Mouse (Mus musculus) mature B cell (primary cell): ENCODE results near the gene Degs2.
"Not testable (repeated sequence)": the region's sequence is repeated elsewhere in the genome, so short reads cannot be mapped to it uniquely, and the experiment has no call there.

ENCODE experiments used
- in situ Hi-C: fragments of 300-500 bp; cut with MboI; formaldehyde crosslinking; loops from 2 replicates; pipeline ENCODE4 v1.14.3; 2019

Gene Degs2

DNA sequence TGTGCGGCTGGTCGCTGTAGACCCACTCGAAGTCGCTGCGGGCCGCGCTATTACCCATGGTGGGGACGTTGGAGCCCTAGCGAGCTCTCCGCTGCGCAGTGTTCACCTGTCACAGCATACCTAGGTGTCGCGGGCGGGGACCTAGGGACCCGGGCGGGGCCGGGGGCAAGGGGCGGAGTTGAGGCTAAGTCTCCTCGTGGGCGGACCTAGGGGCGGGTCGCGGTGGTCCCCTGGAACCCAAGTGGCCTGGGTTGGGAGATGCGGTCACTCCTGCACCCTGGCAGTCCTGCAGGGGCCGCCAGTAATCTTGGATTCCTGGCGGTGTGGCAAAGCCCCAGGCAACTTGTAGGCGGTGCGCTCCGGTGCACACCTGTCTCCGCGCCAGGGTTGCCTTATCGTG, at the start of gene Degs2:
Gene Degs2 (minus strand): TSS at position 131 of the 400 bp plus-strand sequence.
- in situ Hi-C loops: no loop called here

DNA sequence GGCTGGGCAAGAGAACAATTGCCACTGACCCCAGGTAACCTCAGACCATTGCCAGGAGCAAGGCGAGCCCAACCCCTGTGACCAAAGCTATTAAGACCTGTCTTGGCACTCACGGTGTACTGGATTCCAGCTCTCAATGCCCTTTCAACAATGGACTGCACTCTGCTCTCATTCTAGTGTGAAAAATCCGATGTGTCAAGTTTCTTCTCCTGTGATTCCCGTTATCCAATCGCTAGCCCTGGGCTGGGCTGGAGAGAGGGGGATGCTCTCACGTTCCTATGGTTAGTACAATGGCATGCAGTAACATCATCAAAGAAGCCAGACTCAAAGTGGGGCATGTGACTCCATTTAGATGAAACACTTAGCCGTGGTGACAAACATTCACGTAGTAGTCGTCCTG, 49.7 kb upstream of the Degs2 start:
- in situ Hi-C loops: no loop called here

DNA sequence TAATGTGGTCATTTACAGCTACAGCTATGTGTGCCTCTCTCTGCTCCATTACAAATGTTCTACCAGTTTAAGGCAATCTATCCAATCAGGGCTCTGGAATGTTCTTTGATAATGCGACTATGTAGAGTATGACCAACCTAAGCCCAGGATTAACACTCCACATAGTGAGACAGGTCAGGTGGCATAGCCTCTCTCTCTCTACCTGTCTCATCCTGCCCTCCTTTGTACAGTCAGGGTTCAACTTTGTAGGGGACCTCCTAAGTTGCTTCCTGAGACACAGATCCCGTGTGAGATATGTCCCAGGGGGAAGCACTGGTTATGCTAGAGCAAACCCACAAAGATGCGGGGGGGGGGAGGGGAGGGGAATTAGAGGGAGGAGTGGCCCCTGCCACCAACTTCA, 48.1 kb upstream of the Degs2 start:
- in situ Hi-C loops: no loop called here

DNA sequence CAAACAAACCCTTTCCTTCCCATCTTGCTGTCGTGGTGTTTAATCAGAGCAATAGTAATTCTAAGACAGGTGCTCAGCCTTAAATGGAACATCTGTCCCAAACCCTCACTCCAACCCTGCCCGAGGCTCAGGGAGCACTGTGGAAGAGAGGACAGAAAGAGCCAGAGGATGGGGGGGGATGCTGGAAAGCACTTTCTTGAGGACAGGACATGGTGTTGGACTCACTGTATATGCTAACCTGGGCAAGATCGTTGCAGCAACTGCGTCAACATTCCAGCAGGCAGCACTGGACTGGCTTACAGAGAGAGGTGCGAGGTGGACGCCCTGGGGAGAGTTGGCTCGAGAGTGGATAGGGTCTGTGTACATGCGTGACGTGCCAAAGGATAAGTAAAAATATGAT, 47.3 kb upstream of the Degs2 start:
- in situ Hi-C loops: no loop called here

DNA sequence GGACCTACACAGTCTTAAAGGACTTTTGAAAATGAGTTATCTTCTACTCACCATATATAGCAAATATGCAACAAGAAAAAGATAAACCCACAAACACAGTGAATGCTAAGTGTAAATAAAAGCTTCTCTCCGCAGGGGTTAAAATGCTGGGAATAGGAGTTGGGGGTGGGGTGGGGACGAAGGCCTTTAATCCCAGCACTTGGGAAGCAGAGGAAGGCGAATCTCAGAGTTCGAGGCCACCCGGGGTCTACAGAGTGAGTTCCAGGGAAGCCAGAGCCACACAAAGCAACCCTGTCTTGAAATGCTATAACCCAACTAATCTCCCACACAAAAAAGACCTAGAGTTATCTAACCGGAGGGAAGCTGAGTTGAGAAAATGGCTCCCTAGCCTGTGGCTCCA, 46.9 kb upstream of the Degs2 start:
- in situ Hi-C loops: no loop called here

DNA sequence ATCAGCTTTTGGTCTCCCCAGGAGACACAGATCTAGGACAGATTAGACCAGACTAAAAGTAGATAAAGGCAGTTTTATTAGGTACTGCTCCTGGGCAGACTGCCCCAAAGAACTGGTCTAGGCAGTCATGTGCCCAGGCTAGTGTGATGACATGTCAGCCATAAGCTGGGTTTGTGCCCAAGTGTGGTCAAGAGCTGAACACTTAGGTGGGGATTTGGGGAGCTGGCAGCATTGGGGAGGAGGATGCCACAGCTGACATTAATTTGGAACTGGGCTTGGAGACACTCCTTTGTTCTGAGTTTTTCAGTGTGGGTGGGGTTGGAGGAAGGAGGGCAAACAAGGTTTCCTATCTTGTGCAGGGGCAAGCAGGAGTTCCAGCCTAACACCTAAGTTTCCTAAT, 43.9 kb upstream of the Degs2 start:
- in situ Hi-C loops: no loop called here

DNA sequence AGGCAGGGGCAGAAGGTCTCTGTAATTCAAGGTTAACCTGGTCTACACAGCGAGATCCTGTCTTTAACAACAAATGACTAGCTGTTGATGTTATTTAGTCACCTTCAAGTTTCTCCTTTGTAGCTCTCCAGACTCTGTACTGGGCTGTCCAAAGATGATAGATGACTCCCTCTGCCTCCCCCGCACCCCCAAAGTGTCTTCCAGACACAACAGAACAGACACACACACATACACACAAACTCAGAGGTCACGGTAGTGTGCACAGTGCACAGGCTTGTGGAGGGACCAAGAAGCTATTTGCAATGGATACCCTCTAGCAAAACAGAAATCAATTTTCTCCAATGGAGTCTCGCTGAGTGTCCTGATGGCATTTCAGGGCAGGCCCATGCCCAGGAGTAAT, 40.1 kb upstream of the Degs2 start:
- in situ Hi-C loops: no loop called here

DNA sequence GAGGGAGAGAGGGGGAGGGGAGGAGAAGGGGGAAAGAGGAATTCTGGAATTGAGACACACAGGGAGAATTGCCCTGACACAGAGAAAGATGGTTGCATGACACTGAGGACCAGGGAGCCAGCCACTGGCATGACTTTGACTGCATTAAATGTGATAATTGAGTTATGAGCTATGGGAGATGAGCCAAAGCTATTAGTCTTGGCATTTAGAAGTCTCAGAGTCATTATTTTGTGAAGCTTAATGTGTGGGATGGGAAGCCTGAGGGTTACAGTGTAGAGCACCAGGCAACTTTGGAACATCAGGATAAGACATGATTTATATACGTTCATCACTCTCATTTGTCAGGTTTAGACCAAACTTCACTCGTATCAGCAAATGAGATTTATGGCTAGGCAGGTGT, 39.4 kb upstream of the Degs2 start:
- in situ Hi-C loops: no loop called here

DNA sequence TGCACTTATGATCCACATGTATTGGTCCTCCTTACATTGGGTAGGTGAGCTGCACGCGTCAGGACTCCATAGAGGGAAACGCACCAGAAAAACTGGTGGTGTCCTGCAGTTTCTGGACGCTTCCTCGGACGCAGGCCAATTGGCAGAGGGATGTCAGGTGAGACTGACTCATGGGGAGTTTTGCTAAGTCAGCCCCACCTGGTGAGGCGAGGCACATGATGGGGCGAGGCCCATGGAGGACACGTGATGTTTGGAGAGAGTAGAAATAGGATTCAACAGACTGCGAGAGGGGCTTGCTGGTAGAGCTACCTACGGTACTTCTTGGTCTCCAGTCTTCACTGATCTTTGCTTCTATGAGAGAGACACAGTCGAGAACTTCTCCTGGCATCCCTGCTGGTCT, 36.6 kb upstream of the Degs2 start:
- in situ Hi-C loops: no loop called here

DNA sequence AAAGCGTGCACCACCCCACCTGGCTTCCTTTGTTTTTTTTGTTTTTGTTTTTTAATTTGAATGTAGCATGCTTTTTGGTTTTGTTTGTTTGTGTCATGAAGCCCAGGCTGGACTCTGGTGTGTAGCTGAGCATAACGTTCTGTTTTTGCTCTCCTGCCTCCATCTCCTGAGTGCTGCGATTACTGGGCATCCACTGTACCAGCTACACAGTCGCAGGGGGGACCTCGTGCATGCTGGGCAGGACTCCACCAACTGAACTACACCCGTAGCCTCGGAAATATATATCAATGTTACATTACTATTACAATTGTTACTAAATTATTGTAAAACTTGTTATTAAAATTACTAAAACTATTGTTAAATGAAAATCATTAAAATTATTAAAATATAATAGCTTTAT, 35.7 kb upstream of the Degs2 start:
- in situ Hi-C loops: no loop called here

DNA sequence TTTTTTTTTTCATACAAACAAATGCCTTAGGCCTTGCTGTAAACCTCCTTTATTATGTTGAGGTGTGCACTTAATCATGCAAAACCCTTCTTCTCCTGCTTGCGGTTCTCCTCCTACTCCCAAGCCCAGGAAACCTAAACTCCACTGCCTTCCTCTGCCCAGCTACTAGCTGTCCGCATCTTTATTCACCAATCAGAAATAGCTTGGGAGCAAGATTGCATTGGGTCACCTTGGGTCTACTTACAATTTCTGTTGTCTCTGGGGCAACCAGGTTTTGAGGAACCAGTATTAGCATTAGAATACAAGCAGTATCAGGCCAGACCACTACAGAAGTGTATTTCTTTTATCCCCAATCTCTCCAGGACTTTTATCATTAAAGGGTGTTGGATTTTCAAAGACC, 32.3 kb upstream of the Degs2 start:
- in situ Hi-C loops: no loop called here

DNA sequence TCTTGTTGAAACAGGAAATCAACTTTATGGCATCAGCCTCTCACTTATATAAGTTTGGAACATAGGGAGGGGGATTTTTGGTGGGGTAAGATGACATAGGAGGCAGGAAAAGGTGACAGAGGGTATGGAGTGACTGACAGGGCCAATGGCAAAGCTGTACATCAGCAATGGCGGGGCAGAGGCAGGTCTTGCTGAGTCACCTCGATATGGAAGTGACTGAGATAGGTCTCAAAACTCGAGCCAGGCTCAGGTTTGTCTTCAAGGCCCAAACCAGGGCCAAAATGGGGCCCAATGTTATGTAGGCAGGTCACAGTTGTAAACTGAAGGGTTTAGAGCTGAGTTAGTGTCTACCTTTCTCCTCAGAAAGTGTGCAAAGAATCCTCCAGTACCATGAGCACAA, 21.7 kb upstream of the Degs2 start:
- in situ Hi-C loops: no loop called here

DNA sequence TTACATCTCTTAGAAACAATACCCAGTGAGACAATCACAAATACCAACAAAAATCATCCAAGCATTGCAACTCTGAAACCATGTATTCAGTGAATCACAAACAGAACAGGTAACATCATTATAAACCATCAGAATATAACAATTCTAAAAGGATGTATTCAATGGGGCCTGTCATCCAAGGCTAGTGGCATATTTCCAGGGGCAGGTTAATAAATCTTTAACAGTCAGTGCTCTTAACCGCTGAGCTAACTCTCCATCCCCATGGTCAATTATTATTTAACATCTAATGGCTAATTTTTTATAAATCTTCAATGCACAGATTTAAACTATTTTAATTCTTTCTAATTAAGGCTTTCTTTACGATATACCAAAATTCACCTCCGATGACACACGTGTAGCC, 20.3 kb upstream of the Degs2 start:
- in situ Hi-C loops: no loop called here

DNA sequence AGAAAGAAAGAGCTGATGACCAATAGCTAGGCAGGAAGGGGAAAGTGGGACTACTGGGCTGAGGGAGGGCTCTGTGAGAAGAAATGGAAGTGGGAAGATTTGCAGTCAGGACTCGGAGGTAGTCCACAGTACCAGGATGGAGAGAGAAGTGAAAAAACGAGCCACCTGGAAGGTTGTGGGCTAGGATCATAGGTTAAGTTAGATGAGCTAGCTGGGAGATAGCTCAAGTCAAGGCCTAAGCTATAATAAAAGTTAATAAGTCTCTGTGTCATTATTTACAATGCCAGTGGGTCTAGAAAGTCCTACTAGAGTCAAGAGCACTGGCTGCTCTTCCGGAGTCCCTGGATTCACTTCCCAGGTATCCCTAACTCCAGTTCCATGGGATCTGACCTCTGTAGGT, 16.4 kb upstream of the Degs2 start:
- in situ Hi-C loops: no loop called here

DNA sequence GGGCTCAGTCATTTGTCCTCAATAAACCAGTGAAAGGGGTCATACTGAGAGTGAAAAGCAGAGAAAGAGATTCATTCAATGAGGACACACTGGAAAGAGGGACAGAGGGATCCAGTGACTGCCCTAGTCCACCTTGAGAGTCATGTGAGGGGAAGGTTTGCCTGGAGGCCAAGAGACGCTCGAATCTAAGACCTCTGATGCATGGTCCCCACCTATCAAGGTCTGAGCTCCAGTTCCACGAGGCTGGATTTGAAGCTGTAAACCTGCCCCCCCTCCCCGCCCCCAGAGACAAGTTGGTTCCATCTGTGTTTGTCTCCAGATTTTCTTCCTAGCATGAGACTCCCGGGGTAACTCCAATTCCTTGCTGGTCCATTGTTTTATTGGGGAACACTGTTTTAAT, 13.7 kb upstream of the Degs2 start:
- in situ Hi-C loops: no loop called here

DNA sequence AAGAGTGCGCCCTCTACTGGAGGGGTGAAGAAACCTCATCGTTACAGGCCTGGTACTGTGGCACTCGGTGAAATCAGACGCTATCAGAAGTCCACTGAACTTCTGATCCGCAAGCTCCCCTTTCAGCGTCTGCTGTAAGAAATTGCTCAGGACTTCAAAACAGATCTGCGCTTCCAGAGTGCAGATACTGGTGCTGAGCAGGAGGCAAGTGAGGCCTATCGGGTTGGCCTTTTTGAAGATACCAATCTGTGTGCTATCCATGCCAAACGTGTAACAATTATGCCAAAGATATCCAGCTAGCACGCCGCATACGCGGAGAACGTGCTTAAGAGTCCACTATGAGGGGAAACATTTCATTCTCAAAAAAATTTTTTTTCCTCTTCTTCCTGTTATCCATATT, 11.9 kb upstream of the Degs2 start:
- in situ Hi-C loops: not testable (repeated sequence)

DNA sequence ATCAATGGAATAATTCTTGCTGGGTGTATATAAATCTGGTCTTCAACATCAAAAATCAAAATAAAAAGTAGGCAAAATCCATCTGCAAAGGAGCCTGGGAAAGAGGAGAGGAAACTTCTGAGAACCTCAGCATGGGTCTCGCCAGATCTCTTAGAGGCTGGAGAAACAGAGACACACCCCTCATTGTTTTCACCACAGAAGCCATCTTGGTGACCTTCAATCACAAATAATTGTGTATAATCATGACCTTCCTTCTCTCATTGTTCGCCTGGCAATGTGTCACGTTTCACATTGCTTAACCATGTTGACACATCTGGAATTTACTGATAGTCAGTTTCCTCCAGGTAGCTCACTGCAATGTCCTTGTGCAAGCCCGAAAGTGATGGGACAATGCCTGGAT, 10.4 kb upstream of the Degs2 start:
- in situ Hi-C loops: no loop called here

DNA sequence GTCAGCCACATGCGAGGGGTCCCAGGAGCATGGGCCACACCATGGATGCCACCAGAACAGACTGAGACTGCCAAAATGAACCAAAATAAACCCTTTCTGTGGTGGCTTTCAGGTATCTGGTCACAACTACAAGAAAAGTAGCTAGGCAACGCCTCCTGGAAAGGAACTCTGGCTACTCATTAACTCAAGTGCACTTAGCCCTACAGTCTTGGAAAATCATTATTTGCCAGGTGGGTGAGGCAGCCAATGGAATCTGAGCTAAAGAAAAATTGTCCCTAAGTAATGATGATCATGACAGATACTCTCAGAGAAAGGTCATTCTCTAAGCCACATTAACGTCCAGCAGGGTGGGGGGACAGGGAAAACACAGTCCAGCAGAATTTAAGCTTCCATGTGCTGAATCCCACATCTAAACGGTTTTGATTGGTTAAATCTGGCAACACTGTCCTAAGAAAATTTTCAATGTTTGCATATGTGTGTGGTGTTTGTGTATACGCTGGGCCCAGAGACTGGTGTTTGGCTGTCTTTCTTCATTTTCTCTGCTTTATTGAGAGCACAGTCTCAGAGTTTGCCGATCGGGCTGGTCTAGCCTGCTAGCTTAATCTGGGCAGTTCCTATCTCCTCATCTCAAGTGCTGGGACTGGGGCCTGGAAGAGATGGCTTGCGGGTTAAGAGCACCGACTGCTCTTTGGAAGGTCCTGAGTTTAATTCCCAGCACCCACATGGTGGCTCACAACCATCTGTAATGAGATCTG, 8.9 kb upstream of the Degs2 start:
- in situ Hi-C loops: no loop called here

DNA sequence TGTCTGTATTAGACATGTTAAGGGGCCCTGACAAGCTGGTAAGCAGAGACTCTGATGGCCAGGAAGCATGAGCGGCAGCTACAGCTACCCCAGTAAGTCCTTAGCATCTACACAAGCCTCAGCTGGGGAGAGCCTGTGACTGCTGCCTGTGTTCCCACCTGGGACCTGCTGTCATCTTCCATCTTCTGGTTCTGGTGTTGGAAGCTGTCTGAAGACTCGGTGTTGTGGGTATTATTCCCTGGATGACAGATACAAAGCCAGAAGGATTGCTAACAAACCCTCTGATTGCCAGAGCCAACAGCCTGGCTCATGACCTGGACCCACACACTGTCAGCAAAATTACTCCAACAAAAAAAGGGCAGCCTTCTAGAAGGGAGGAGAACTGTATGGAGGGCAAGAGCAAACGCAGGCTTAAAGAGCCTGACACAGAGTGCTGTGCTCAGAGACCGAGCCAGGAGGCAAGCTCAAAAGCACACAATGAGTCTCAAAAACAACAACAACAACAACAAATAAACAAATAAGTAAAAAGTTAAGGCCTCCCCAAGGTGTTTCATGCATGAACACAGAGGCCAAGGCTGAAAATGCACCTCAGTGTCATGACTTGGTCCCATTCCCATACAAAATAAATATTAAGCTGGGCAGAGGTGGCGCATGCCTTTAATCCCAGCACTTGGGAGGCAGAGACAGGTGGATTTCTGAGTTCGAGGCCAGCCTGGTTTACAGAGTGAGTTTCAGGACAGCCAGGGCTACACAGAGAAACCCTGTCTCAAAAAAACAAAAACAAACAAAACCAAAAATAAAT, 8.1 kb upstream of the Degs2 start:
- in situ Hi-C loops: no loop called here

DNA sequence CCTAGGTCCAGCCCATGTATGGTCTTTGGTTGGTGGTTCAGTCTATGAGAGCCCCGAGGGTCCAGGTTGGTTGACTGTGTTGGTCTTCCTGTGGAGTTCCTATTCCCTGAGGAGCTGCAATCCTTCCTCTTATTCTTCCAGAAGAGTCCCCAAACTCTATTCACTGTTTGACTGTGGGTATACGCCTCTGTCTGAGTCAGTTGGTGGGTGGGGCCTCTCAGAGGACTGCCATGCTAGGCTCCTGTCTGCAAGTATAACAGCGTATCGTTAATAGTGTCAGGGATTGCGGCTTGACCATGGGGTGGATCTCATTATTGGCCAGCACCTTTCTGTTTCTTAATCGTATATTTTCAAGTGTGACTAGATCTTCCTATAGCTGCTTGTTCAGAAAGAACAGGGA, 7.3 kb upstream of the Degs2 start:
- in situ Hi-C loops: no loop called here

DNA sequence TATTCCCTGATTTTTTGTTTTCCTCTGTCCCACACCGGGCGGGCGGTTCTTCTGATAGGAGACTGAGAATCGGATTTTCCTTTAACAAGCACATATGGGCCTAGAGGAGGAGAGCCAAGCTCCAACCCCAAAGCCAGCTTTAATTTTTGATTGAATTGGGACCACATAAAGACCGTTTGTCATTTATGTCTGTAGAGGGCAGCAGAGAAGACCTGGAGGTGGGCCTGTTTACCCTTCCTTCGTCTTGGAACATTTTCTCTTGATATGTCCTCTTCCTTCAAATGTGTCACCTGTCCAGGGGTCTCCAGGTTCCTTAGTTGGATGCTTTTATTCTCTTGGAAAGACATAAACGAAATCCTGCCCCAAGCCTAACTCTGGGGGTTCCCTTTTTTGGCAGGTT, 4.0 kb upstream of the Degs2 start:
- in situ Hi-C loops: no loop called here

DNA sequence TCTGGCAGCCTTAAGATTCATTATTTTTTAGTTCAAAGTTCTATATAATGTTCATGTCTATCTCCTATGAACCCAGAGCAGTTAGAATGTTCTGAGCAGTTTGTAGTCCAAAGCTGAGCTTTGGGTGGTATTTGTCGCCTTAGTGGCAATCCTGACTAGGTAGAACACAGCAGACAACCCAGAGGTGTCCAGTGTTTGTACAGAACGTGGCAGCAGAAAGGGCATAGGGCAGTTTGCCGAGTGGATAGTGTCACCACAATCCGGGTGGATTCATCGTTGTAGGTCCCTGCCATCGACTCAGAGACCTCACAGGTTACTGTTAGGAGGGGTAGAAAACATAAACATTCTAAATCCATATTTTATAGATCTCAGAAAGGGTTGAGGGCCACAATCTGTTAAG, 3.4 kb upstream of the Degs2 start:
- in situ Hi-C loops: no loop called here

DNA sequence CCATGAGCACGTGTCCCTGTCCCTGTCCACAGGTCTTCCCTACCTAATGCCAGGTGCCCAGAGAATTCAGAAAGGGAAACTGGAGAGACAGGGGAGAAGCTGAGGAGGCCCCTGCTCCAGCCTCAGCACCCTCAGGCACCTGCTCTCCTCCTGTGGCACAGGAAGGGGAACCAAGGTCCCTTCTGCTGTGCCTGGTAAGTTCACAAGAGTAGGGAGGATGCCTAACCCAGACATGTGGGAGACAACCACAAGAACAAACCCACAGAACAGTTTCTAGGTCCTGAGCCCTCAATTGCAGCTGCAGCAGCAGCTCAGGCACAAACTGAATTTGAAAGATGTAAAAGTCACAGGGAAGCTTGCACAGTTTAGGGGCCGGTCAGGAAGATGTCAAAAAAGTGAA, 894 bp downstream of the Degs2 start:
- in situ Hi-C loops: no loop called here

DNA sequence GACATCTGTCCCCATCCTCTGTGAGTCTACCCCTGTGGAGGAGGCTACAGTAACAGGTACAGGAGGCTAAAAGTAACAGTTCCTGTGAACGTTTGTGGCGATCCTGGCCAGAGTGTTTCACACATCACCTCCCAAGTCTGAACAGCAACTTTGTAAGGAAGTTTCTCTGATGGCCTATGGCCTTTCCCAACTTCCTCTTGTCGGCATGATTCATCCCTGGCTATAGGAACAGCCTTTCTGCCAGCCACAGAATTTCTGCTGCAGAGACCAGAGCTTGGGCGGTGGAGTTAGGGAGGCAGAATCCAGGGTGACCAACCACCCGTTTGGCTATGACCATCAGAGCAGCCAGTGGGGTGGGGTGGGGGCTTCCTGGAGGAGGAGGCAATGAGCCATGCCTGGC, 2.1 kb downstream of the Degs2 start:
- in situ Hi-C loops: no loop called here
